Mouse (Mus musculus) layer of hippocampus, postnatal 25 days (tissue): ENCODE measurements around the gene Kcnj6. TPM values are rescaled to one million over a fixed set of nuclear protein-coding genes. Genes with fewer than 3 reads are reported as not detected.
A peak's percentile ranks its signal among the peaks of the same experiment; 100 is the strongest.
"Not testable (repeated sequence)": the region's sequence is repeated elsewhere in the genome, so short reads cannot be mapped to it uniquely, and the experiment has no call there.

Source experiments
- DNase-seq, 2 experiments: peaks; one replicate each; pipeline ENCODE4 v3.0.0; 2022; ENCODE audit warnings: mixed read lengths in 2 of 2, low spot score in 1 of 2; ENCODE audit errors: extremely low spot score in 1 of 2
- total RNA-seq, 2 experiments: library from RNA; stranded (reverse); gene quantifications; 2 replicates each; pipeline ENCODE4 v1.2.3; 2021

Kcnj6 gene
- total RNA-seq, 2 experiments from 2014 or later, result 99.2 to 128 TPM

GRCm38 (mm10) chr16:94863475-94863874 is 134.0 kb downstream of the Kcnj6 start:
- no peak for DNase-seq

- DNase-seq, result no peak
Measured at GRCm38 (mm10) chr16:94855990-94856389, 141.5 kb downstream of the Kcnj6 start.

GRCm38 (mm10) chr16:94852407-94853160 is 144.9 kb downstream of the Kcnj6 start:
- DNase-seq, result no peak

GRCm38 (mm10) chr16:94850393-94850792 is 147.1 kb downstream of the Kcnj6 start:
- no peak for DNase-seq

GRCm38 (mm10) chr16:94845996-94846395 is 151.5 kb downstream of the Kcnj6 start:
- no peak for DNase-seq

- DNase-seq, result no peak
Measured at GRCm38 (mm10) chr16:94844769-94845168, 152.7 kb downstream of the Kcnj6 start.

- DNase-seq, result no peak
Measured at GRCm38 (mm10) chr16:94839398-94839797, 158.1 kb downstream of the Kcnj6 start.

GRCm38 (mm10) chr16:94837881-94838280 is 159.6 kb downstream of the Kcnj6 start:
- DNase-seq, result no peak

GRCm38 (mm10) chr16:94834502-94834901 is 163.0 kb downstream of the Kcnj6 start:
- DNase-seq, result no peak

GRCm38 (mm10) chr16:94828166-94828565 is 169.3 kb downstream of the Kcnj6 start:
- DNase-seq, result no peak

GRCm38 (mm10) chr16:94827092-94827585 is 170.4 kb downstream of the Kcnj6 start:
- peak in 1 of 2 experiments; percentile 34 for DNase-seq

- DNase-seq, result no peak
Measured at GRCm38 (mm10) chr16:94825274-94825673, 172.2 kb downstream of the Kcnj6 start.

GRCm38 (mm10) chr16:94822611-94823010 is 174.9 kb downstream of the Kcnj6 start:
- no peak for DNase-seq

- no peak for DNase-seq
Measured at GRCm38 (mm10) chr16:94821610-94822009, 175.9 kb downstream of the Kcnj6 start.

- DNase-seq, result peak in 1 of 2 experiments; percentile 29
Measured at GRCm38 (mm10) chr16:94816391-94816790, 181.1 kb downstream of the Kcnj6 start.

GRCm38 (mm10) chr16:94815891-94816290 is 181.6 kb downstream of the Kcnj6 start:
- peak; percentile 48 to 57 for DNase-seq

GRCm38 (mm10) chr16:94809286-94809685 is 188.2 kb downstream of the Kcnj6 start:
- DNase-seq, result not testable (repeated sequence)

- DNase-seq, result no peak
Measured at GRCm38 (mm10) chr16:94798241-94798640, 199.3 kb downstream of the Kcnj6 start.

GRCm38 (mm10) chr16:94797366-94797765 is 200.1 kb downstream of the Kcnj6 start:
- DNase-seq, result no peak

GRCm38 (mm10) chr16:94793041-94793440 is 204.5 kb downstream of the Kcnj6 start:
- DNase-seq, result no peak

- no peak for DNase-seq
Measured at GRCm38 (mm10) chr16:94789958-94790357, 207.5 kb downstream of the Kcnj6 start.

GRCm38 (mm10) chr16:94788716-94789115 is 208.8 kb downstream of the Kcnj6 start:
- DNase-seq, result no peak
